Mouse (Mus musculus): ENCODE measurements around the gene Strip2. TPM values are rescaled to one million over a fixed set of nuclear protein-coding genes. Genes with fewer than 3 reads are reported as not detected.

The Strip2 gene
- total and polyA plus RNA-seq, 3 experiments: 0.12 to 0.39 TPM; not detected in 1

GRCm38 (mm10) chr6:29967917-29968316 lies 51.1 kb downstream of the Strip2 start:
- H3K4me1 ChIP-seq (ENCODE audit: control insufficient read depth in 1 of 2, insufficient read depth in 2 of 2, low read length in 2 of 2): peaks cover 0 to 3% of the 10 kb centered on the region in 2 experiments; a peak in 2 of 4 replicates
- no peak overlapping the region for H3K27ac ChIP-seq (ENCODE audit: control insufficient read depth, low read depth, low read length)
- peaks cover 0 to 2% of the 10 kb centered on the region in 2 experiments; a peak in 1 of 4 replicates for H3K27me3 ChIP-seq (ENCODE audit: control insufficient read depth in 1 of 2, insufficient read depth in 2 of 2, low read length in 2 of 2)
- H3K9ac ChIP-seq (ENCODE audit: control insufficient read depth, low read depth, low read length, poor library complexity, severe bottlenecking): no peak overlapping the region
- peaks cover 0 to 4% of the 10 kb centered on the region in 2 experiments; a peak in 1 of 4 replicates for H3K36me3 ChIP-seq (ENCODE audit: control insufficient read depth in 1 of 2, insufficient read depth in 2 of 2, low read length in 2 of 2)
- peak; percentile 67 for DNase-seq (ENCODE audit: low read depth, low spot score)
- no peaks in the 10 kb centered on the region for H3K79me2 ChIP-seq (ENCODE audit: control insufficient read depth, insufficient read depth, low read length, poor library complexity)
- no peak overlapping the region for H3K4me3 ChIP-seq (ENCODE audit: control insufficient read depth in 1 of 2, insufficient read depth in 1 of 2, low read depth in 2 of 2, low read length in 2 of 2)
- no peak for TF ChIP-seq CHD1 (IDR thresholded peaks at IDR 0.05; ENCODE audit: low read depth, low read length)
- peak; percentile 88 for TF ChIP-seq RCOR1 (IDR thresholded peaks at IDR 0.05; ENCODE audit: low read depth, low read length)
- TF ChIP-seq GATA1 (IDR thresholded peaks at IDR 0.05; ENCODE audit: low read depth, low read length): peak; percentile 36; the same call in 1 of the 2 replicates
- TF ChIP-seq EP300 (IDR thresholded peaks at IDR 0.05; ENCODE audit: low read depth in 1 of 2, low read length in 2 of 2): peak; percentile 54 to 56; a peak in 3 of 4 replicates
- no peak for TF ChIP-seq MXI1 (IDR thresholded peaks at IDR 0.05; ENCODE audit: low read depth, low read length)
- TF ChIP-seq ZKSCAN1 (IDR thresholded peaks at IDR 0.05; ENCODE audit: low read depth, low read length): no peak
- TF ChIP-seq BHLHE40 (IDR thresholded peaks at IDR 0.05; ENCODE audit: borderline replicate concordance, low read depth, low read length): no peak
- H3K9me3 ChIP-seq (replicated peaks; ENCODE audit: insufficient read depth, low read length): no peaks in the 10 kb centered on the region

GRCm38 (mm10) chr6:29973341-29973740 lies 56.5 kb downstream of the Strip2 start:
- Histone ChIP-seq H3K9ac (ENCODE audit: control insufficient read depth, low read depth, low read length, poor library complexity, severe bottlenecking) (no peak overlapping the region), H3K27me3 (ENCODE audit: control insufficient read depth in 1 of 2, insufficient read depth in 2 of 2, low read length in 2 of 2) (no peaks in the 10 kb centered on the region)
- no peak for TF ChIP-seq ZMIZ1 (IDR thresholded peaks at IDR 0.05; ENCODE audit: low read depth, low read length)
- TF ChIP-seq TCF12 (IDR thresholded peaks at IDR 0.05; ENCODE audit: low read depth, low read length): no peak
- TF ChIP-seq USF2 (IDR thresholded peaks at IDR 0.05; ENCODE audit: borderline replicate concordance in 1 of 2, insufficient read depth in 1 of 2, low read depth in 1 of 2, low read length in 2 of 2): no peak
- no peak for TF ChIP-seq HCFC1 (IDR thresholded peaks at IDR 0.05; ENCODE audit: low read depth, low read length)
- no peak for TF ChIP-seq ELF1 (IDR thresholded peaks at IDR 0.05; ENCODE audit: low read depth, low read length)
- no peak for TF ChIP-seq MXI1 (IDR thresholded peaks at IDR 0.05; ENCODE audit: low read depth, low read length)
- no peak for TF ChIP-seq NRF1 (IDR thresholded peaks at IDR 0.05; ENCODE audit: insufficient read depth, low read depth, low read length, poor library complexity, severe bottlenecking)
- TF ChIP-seq JUND (IDR thresholded peaks at IDR 0.05; ENCODE audit: low read depth, low read length): no peak
- TF ChIP-seq SMC3 (IDR thresholded peaks at IDR 0.05; ENCODE audit: low read depth, low read length): no peak
- TF ChIP-seq POLR2AphosphoS5 (IDR thresholded peaks at IDR 0.05; ENCODE audit: borderline replicate concordance, low read depth, low read length): no peak
- TF ChIP-seq MAFK (IDR thresholded peaks at IDR 0.05; ENCODE audit: borderline replicate concordance, low read depth, low read length): no peak
- no peak for TF ChIP-seq ZNF384 (IDR thresholded peaks at IDR 0.05; ENCODE audit: low read depth, low read length)
- no peak for TF ChIP-seq EP300 (IDR thresholded peaks at IDR 0.05; ENCODE audit: low read depth in 1 of 2, low read length in 2 of 2)
- TF ChIP-seq SIN3A (IDR thresholded peaks at IDR 0.05; ENCODE audit: low read length): no peak
- TF ChIP-seq GABPA (IDR thresholded peaks at IDR 0.05; ENCODE audit: low read depth, low read length): no peak
- no peak for TF ChIP-seq MYB (IDR thresholded peaks at IDR 0.05; ENCODE audit: low read depth, low read length)

More at GRCm38 (mm10) chr6:29973341-29973740, 56.5 kb downstream of the Strip2 start:
- Histone ChIP-seq H3K36me3 (ENCODE audit: control insufficient read depth in 1 of 2, insufficient read depth in 2 of 2, low read length in 2 of 2) (peaks cover 0 to under 1% of the 10 kb centered on the region in 2 experiments; a peak in 1 of 4 replicates), H3K4me3 (ENCODE audit: control insufficient read depth in 1 of 2, insufficient read depth in 1 of 2, low read depth in 2 of 2, low read length in 2 of 2) (no peak overlapping the region), H3K27ac (ENCODE audit: control insufficient read depth, low read depth, low read length) (no peak overlapping the region), H3K79me2 (ENCODE audit: control insufficient read depth, insufficient read depth, low read length, poor library complexity) (no peaks in the 10 kb centered on the region), H3K4me1 (ENCODE audit: control insufficient read depth in 1 of 2, insufficient read depth in 2 of 2, low read length in 2 of 2) (no peaks in the 10 kb centered on the region), H3K9me3 (replicated peaks; ENCODE audit: insufficient read depth, low read length) (no peaks in the 10 kb centered on the region)
- DNase-seq (ENCODE audit: low read depth, low spot score): no peak
